Mouse (Mus musculus): Measurements from ENCODE around the gene Rhot1.

Gene Rhot1

GRCm38 (mm10) chr11:80291004-80291403 lies 82.2 kb downstream of the Rhot1 start:
- no peak for DNase-seq

- no peak for DNase-seq
These were observed 83.6 kb downstream of the Rhot1 start for GRCm38 (mm10) chr11:80292463-80292862.

- DNase-seq = no peak
These were observed 86.2 kb downstream of the Rhot1 start for GRCm38 (mm10) chr11:80295066-80295465.

- no peak for DNase-seq
These were observed 87.0 kb downstream of the Rhot1 start for GRCm38 (mm10) chr11:80295785-80296184.

GRCm38 (mm10) chr11:80299513-80300235 lies 90.9 kb downstream of the Rhot1 start:
- DNase-seq = no peak

- DNase-seq = peak; percentile 34 to 44
These were observed 91.9 kb downstream of the Rhot1 start, which contains the start of gene Rhbdl3 for GRCm38 (mm10) chr11:80300551-80301315. TSS of gene Rhbdl3 (plus strand) at chr11:80300912.

GRCm38 (mm10) chr11:80301316-80302045 lies 92.7 kb downstream of the Rhot1 start:
- peak; percentile 18 to 43 for DNase-seq

GRCm38 (mm10) chr11:80302046-80302390 lies 93.2 kb downstream of the Rhot1 start:
- DNase-seq = no peak

GRCm38 (mm10) chr11:80302536-80302935 lies 93.7 kb downstream of the Rhot1 start:
- DNase-seq = peak; percentile 52 to 73

GRCm38 (mm10) chr11:80303746-80304145 lies 94.9 kb downstream of the Rhot1 start:
- no peak for DNase-seq

GRCm38 (mm10) chr11:80304846-80305245 lies 96.0 kb downstream of the Rhot1 start:
- no peak for DNase-seq

GRCm38 (mm10) chr11:80308537-80308936 lies 99.7 kb downstream of the Rhot1 start:
- DNase-seq = no peak

- DNase-seq = no peak
These were observed 102.5 kb downstream of the Rhot1 start for GRCm38 (mm10) chr11:80311271-80311670.

GRCm38 (mm10) chr11:80312049-80312448 lies 103.2 kb downstream of the Rhot1 start:
- no peak for DNase-seq

- no peak for DNase-seq
These were observed 103.7 kb downstream of the Rhot1 start for GRCm38 (mm10) chr11:80312565-80312964.

- DNase-seq = no peak
These were observed 104.6 kb downstream of the Rhot1 start for GRCm38 (mm10) chr11:80313462-80313861.

- DNase-seq = no peak
These were observed 105.1 kb downstream of the Rhot1 start for GRCm38 (mm10) chr11:80313944-80314343.

- no peak for DNase-seq
These were observed 107.2 kb downstream of the Rhot1 start for GRCm38 (mm10) chr11:80315743-80316639.

Data from spleen, adult 18-20 months (tissue).